Mouse (Mus musculus) stomach, embryonic 16.5 days (tissue): Measurements from ENCODE around the gene Tbc1d10a. TPM values are rescaled to one million over a fixed set of nuclear protein-coding genes. Genes with fewer than 3 reads are reported as not detected.

Source experiments
- ATAC-seq: fragments of 200-750 bp; cut with Nextera tagmentation; 2 replicates; pipeline ENCODE4 v1.8.0; 2017; ENCODE audit warnings: moderate number of reproducible peaks, moderate TSS enrichment; ENCODE audit not compliant: insufficient read depth, low FRiP score
- H3K27ac ChIP-seq: fragments of 300-500 bp; sonication (generic); 2 replicates; pipeline ENCODE4 v1.5.1; 2014; ENCODE audit warnings: low read length
- H3K27me3 ChIP-seq: fragments of 300-500 bp; sonication (generic); 2 replicates; pipeline ENCODE4 v1.6.1; 2014; ENCODE audit warnings: low read length, control low read depth, mixed read lengths; ENCODE audit not compliant: control insufficient read depth, insufficient read depth
- H3K36me3 ChIP-seq: fragments of 300-500 bp; sonication (generic); 2 replicates; pipeline ENCODE4 v1.6.1; 2014; ENCODE audit warnings: low read length; ENCODE audit not compliant: control insufficient read depth, insufficient read depth
- H3K4me1 ChIP-seq: fragments of 300-500 bp; sonication (generic); 2 replicates; pipeline ENCODE4 v1.6.1; 2014; ENCODE audit warnings: low read length, control low read depth, mixed read lengths; ENCODE audit not compliant: control insufficient read depth, insufficient read depth
- H3K4me2 ChIP-seq: fragments of 300-500 bp; sonication (generic); 2 replicates; pipeline ENCODE4 v1.6.1; 2014; ENCODE audit warnings: low read depth, low read length, mixed read lengths
- H3K4me3 ChIP-seq: fragments of 300-500 bp; sonication (generic); replicated peaks from 2 replicates; pipeline ENCODE4 v1.5.1; 2014; ENCODE audit warnings: mild to moderate bottlenecking, low read length
- H3K9ac ChIP-seq: fragments of 300-500 bp; sonication (generic); 2 replicates; pipeline ENCODE4 v1.6.1; 2014; ENCODE audit warnings: low read length
- H3K9me3 ChIP-seq: fragments of 300-500 bp; sonication (generic); replicated peaks from 2 replicates; pipeline ENCODE4 v1.6.1; 2016; ENCODE audit warnings: low read length, control low read depth; ENCODE audit not compliant: control insufficient read depth
- WGBS: fragments of 180-500 bp; shearing (Covaris S2); extraction: QIAGEN DNeasy Blood & Tissue Kit; methylation state at CpG from one replicate; pipeline ENCODE4 v1.1.7; 2014; 5-methylcytosine and 5-hydroxymethylcytosine counted together
- polyA plus RNA-seq: library from polyadenylated mRNA; unstranded; fragments of >200 nt; fragmentation: Nextera tagmentation; extraction: Ambion mirVana; gene quantifications from 2 replicates; pipeline ENCODE4 v1.2.1, GENCODE M21; 2015

Gene Tbc1d10a
- polyA plus RNA-seq, 1 experiment from 2014 or later = 36.5 TPM

GRCm38 (mm10) chr11:4247201-4247959, 60.8 kb downstream of the Tbc1d10a start:
- H3K4me2 ChIP-seq = no peak overlapping the region
- H3K9ac ChIP-seq = no peak overlapping the region
- no peaks in the 10 kb centered on the region for H3K36me3 ChIP-seq
- H3K4me1 ChIP-seq = no peaks in the 10 kb centered on the region
- no peak overlapping the region for H3K27ac ChIP-seq
- H3K9me3 ChIP-seq = no peaks in the 10 kb centered on the region
- H3K4me3 ChIP-seq = no peak overlapping the region
- H3K27me3 ChIP-seq = no peaks in the 10 kb centered on the region
- no peak for ATAC-seq
- WGBS = 71% methylated on average over 14 of the region's 14 CpGs

GRCm38 (mm10) chr11:4249151-4249550, 62.6 kb downstream of the Tbc1d10a start:
- no peak overlapping the region for H3K27ac ChIP-seq
- H3K9ac ChIP-seq = no peak overlapping the region
- H3K9me3 ChIP-seq = no peaks in the 10 kb centered on the region
- H3K4me3 ChIP-seq = no peak overlapping the region
- 89% methylated on average over 3 of the region's 3 CpGs for WGBS
- no peak overlapping the region for H3K4me2 ChIP-seq
- ATAC-seq = no peak
- no peaks in the 10 kb centered on the region for H3K27me3 ChIP-seq
- no peaks in the 10 kb centered on the region for H3K36me3 ChIP-seq
- H3K4me1 ChIP-seq = no peaks in the 10 kb centered on the region

- WGBS = 70% methylated on average over 7 of the region's 7 CpGs
- no peak overlapping the region for H3K27ac ChIP-seq
- H3K9ac ChIP-seq = no peak overlapping the region
- H3K27me3 ChIP-seq = no peaks in the 10 kb centered on the region
- H3K4me3 ChIP-seq = no peak overlapping the region
- H3K36me3 ChIP-seq = no peaks in the 10 kb centered on the region
- no peaks in the 10 kb centered on the region for H3K4me1 ChIP-seq
- ATAC-seq = no peak
- no peaks in the 10 kb centered on the region for H3K9me3 ChIP-seq
- H3K4me2 ChIP-seq = no peak overlapping the region
Observed at GRCm38 (mm10) chr11:4250290-4250689, 63.7 kb downstream of the Tbc1d10a start.

- no peaks in the 10 kb centered on the region for H3K36me3 ChIP-seq
- H3K4me3 ChIP-seq = no peak overlapping the region
- H3K27ac ChIP-seq = no peak overlapping the region
- H3K9ac ChIP-seq = no peak overlapping the region
- no peaks in the 10 kb centered on the region for H3K27me3 ChIP-seq
- H3K4me2 ChIP-seq = no peak overlapping the region
- H3K9me3 ChIP-seq = no peaks in the 10 kb centered on the region
- ATAC-seq = no peak
- no peaks in the 10 kb centered on the region for H3K4me1 ChIP-seq
- WGBS = 53% methylated on average over 3 of the region's 3 CpGs
Observed at GRCm38 (mm10) chr11:4251376-4251775, 64.8 kb downstream of the Tbc1d10a start.

GRCm38 (mm10) chr11:4252886-4253285, 66.3 kb downstream of the Tbc1d10a start:
- 61% methylated on average over 2 of the region's 2 CpGs for WGBS
- no peak overlapping the region for H3K4me2 ChIP-seq

GRCm38 (mm10) chr11:4256846-4257607, 70.4 kb downstream of the Tbc1d10a start, which contains the start of gene Lif:
TSS of gene Lif (plus strand) at chr11:4257557.
- no peaks in the 10 kb centered on the region for H3K9me3 ChIP-seq
- no peaks in the 10 kb centered on the region for H3K36me3 ChIP-seq
- peaks cover 21% of the 10 kb centered on the region for H3K4me1 ChIP-seq
- no peaks in the 10 kb centered on the region for H3K27me3 ChIP-seq
- no peak within 1 kb of the TSS for H3K27ac ChIP-seq
- 58% methylated on average over 11 of the region's 11 CpGs for WGBS
- 0 out of 2 replicates have a peak within 1 kb of the TSS, but pooled peaks have one; percentile 44 for H3K4me2 ChIP-seq
- H3K4me3 ChIP-seq = no peak within 1 kb of the TSS
- H3K9ac ChIP-seq = 0 out of 2 replicates have a peak within 1 kb of the TSS, but pooled peaks have one; percentile 9
- no peak for ATAC-seq

More at GRCm38 (mm10) chr11:4252886-4253285, 66.3 kb downstream of the Tbc1d10a start:
- Histone ChIP-seq H3K9me3 (no peaks in the 10 kb centered on the region), H3K27ac (no peak overlapping the region), H3K27me3 (no peaks in the 10 kb centered on the region), H3K4me3 (no peak overlapping the region), H3K4me1 (no peaks in the 10 kb centered on the region), H3K36me3 (no peaks in the 10 kb centered on the region), H3K9ac (no peak overlapping the region)
- no peak for ATAC-seq

- no peak overlapping the region for H3K4me2 ChIP-seq
- no peaks in the 10 kb centered on the region for H3K36me3 ChIP-seq
- H3K27ac ChIP-seq = no peak overlapping the region
- H3K27me3 ChIP-seq = no peaks in the 10 kb centered on the region
- H3K4me1 ChIP-seq = peaks cover 28% of the 10 kb centered on the region
- H3K4me3 ChIP-seq = no peak overlapping the region
- H3K9me3 ChIP-seq = no peaks in the 10 kb centered on the region
- no peak overlapping the region for H3K9ac ChIP-seq
- WGBS = 49% methylated on average over 5 of the region's 5 CpGs
- no peak for ATAC-seq
Observed at GRCm38 (mm10) chr11:4257756-4258155, 71.2 kb downstream of the Tbc1d10a start.

DNA sequence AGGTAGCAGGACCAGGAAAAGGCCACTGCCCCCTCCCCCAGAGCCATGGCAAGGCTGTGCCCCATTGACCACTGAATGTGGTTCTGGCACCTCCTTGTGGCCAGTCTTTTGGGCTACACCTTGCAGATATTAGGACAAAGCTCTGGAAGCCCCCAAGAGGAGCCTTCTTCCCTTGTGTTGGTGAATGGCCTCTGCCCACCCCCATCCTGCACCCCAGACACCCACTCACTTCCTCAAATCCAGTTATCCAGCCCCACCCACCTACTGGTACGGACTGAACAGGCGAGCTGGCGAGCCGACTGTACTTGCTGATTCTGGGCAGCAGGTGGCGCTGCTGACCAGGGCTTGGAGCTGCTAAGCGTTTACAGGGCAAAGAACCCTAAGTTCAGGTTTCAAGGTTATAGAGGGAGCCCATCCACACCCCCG, 72.1 kb downstream of the Tbc1d10a start:
- peak overlapping the region; percentile 27; the same call in 1 of the 2 replicates for H3K4me3 ChIP-seq
- H3K27ac ChIP-seq = no peak overlapping the region

More for the DNA sequence above, 72.1 kb downstream of the Tbc1d10a start:
- Histone ChIP-seq H3K4me1 (peaks cover 36% of the 10 kb centered on the region), H3K9ac (no peak overlapping the region), H3K9me3 (no peaks in the 10 kb centered on the region), H3K4me2 (peak overlapping the region; percentile 44; the same call in 1 of the 2 replicates), H3K36me3 (no peaks in the 10 kb centered on the region), H3K27me3 (no peaks in the 10 kb centered on the region)
- 0 out of 2 replicates have a peak, but pooled peaks have one; percentile 22 for ATAC-seq
- WGBS = under 1% methylated on average over 7 of the region's 7 CpGs
